Mouse (Mus musculus) layer of hippocampus, adult 18-20 months (tissue): ENCODE measurements around the gene Mterf1b. TPM values are rescaled to one million over a fixed set of nuclear protein-coding genes. Genes with fewer than 3 reads are reported as not detected.

Source experiments
- DNase-seq, 2 experiments: peaks; one replicate each; pipeline ENCODE4 v3.0.0; 2022; ENCODE audit warnings: low spot score in 2 of 2
- total RNA-seq, 2 experiments: library from RNA; stranded (reverse); gene quantifications; 2 replicates each; pipeline ENCODE4 v1.2.3; 2021

Mterf1b gene
- total RNA-seq, 2 experiments from 2014 or later: 5.7 to 6.4 TPM

- DNase-seq: no peak
Measured at GRCm38 (mm10) chr5:4240120-4240519, 48.0 kb downstream of the Mterf1b start.

- DNase-seq: no peak
Measured at GRCm38 (mm10) chr5:4245004-4245403, 52.8 kb downstream of the Mterf1b start.

- no peak for DNase-seq
Measured at GRCm38 (mm10) chr5:4246095-4246494, 53.9 kb downstream of the Mterf1b start.

Other genes with a start within 250 kb of the Mterf1b start
- 10 to 100 TPM; 41.8 to 42.0 TPM for gene Cyp51, start 87.6 kb upstream of the Mterf1b start, total RNA-seq